Mouse (Mus musculus): ENCODE measurements around the gene Adpgk.

DNA sequence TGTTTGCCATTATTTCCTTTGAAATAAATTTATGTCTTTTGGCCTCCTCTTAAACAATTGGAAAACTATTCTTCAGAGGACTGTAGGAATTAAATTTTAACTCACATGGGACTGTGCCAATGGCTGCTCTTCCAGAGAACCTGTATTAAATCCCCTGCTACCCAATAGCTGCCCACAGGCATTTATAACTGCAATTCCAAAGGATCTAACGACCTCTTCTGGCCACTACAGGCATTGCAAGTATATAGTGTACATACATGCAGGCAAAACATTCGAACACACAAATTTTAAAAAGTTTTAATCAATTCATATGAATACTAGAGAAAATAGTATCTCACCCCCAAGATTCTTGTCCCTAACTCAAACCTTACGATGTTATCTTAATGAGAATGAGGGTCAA is 41.1 kb upstream of the Adpgk start:
- TF ChIP-seq MAFK (IDR thresholded peaks at IDR 0.05; ENCODE audit: borderline replicate concordance, low read depth, low read length) (no peak), ELF1 (IDR thresholded peaks at IDR 0.05; ENCODE audit: low read depth, low read length) (no peak), POLR2A (IDR thresholded peaks at IDR 0.05; ENCODE audit: control insufficient read depth in 1 of 2, insufficient read depth in 1 of 2, low read depth in 1 of 2, low read length in 2 of 2, poor library complexity in 1 of 2) (no peak), JUND (IDR thresholded peaks at IDR 0.05; ENCODE audit: low read depth, low read length) (no peak), CTCF (IDR thresholded peaks at IDR 0.05 in 2 of 3, conservative IDR thresholded peaks at IDR 0.05 in 1 of 3; ENCODE audit: control insufficient read depth in 1 of 3, insufficient read depth in 1 of 3, low read depth in 2 of 3, low read length in 3 of 3, poor library complexity in 1 of 3, severe bottlenecking in 1 of 3) (peak in 2 of 3 experiments; percentile 38 to 48; a peak in 4 of 6 replicates), CHD2 (IDR thresholded peaks at IDR 0.05; ENCODE audit: low read length) (no peak), TCF12 (IDR thresholded peaks at IDR 0.05; ENCODE audit: low read depth, low read length) (no peak), ZC3H11A (IDR thresholded peaks at IDR 0.05; ENCODE audit: low read depth, low read length) (no peak), UBTF (IDR thresholded peaks at IDR 0.05; ENCODE audit: borderline replicate concordance, insufficient read depth, low read depth, low read length) (no peak), EP300 (IDR thresholded peaks at IDR 0.05; ENCODE audit: low read depth in 1 of 2, low read length in 2 of 2) (no peak), RCOR1 (IDR thresholded peaks at IDR 0.05; ENCODE audit: low read depth, low read length) (no peak), MAX (IDR thresholded peaks at IDR 0.05; ENCODE audit: low read length) (no peak), E2F4 (IDR thresholded peaks at IDR 0.05; ENCODE audit: borderline replicate concordance, low read depth, low read length) (no peak)
